Comparison of ENCODE assay signal across 1 mouse cellular context in the genomic region with DNA sequence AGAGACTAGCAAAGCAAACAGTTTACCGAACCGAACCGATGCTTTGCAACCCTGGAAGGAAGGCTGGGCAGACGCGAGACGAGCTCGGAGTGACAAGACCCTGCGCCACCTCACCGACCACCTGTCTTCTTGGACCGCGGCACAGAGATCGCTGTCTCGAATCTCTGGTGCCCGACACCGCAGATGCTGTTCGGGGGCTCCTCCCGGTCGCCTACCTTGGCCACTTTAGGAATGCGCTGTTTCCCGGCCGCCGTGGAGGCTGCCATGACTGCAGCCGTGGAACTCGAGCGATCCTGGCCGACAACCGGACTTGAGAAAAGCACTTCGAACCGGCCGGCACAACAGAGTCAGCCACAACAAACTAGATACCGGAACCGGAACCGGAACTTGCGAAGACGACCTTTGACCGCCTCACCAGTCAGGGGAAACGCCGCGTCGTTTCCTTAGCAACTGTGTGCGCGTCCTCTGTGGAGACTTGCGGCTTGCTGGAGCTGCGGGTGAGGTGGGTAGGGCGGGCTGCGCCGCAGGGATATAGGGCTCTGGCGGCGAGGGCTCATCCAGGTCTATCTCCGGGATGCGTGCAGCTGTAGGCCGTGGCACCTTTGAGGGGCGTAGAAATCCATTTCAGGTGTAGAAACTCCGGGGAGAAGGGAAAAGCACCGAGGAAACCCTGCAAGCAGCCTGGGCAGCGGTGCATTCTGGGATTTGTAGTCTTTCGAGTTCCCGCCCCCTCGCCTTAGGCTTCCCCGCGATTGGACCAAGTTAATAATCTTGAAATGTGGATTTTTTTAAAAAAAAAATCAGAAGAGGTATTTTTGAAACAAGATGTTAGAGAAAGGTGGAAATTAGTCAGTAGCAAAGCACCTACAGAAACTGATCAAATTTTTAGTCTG.
TF ChIP-seq lines count a peak whose summit lies in the region.

TSS of gene Cfap61 (plus strand) at position 446 of the 893 bp plus-strand sequence.
TSS of gene Crnkl1 (minus strand) at position 676 of the 893 bp plus-strand sequence.

TF ChIP-seq in MEL, 35 proteins besides CTCF, POLR2A, EP300 and RAD21 (continued from another document):
- TF ChIP-seq ELF1 (IDR thresholded peaks at IDR 0.05; ENCODE audit: low read depth, low read length), result peak; percentile 89
- no peak for TF ChIP-seq RCOR1 (IDR thresholded peaks at IDR 0.05; ENCODE audit: low read depth, low read length)
- no peak for TF ChIP-seq MYB (IDR thresholded peaks at IDR 0.05; ENCODE audit: low read depth, low read length)
- peak; percentile 94 for TF ChIP-seq ZNF384 (IDR thresholded peaks at IDR 0.05; ENCODE audit: low read depth, low read length)
- no peak for TF ChIP-seq TBP (IDR thresholded peaks at IDR 0.05; ENCODE audit: low read depth, low read length)
- no peak for TF ChIP-seq ZKSCAN1 (IDR thresholded peaks at IDR 0.05; ENCODE audit: low read depth, low read length)
- peak; percentile 21; the same call in 1 of the 2 replicates for TF ChIP-seq NRF1 (IDR thresholded peaks at IDR 0.05; ENCODE audit: insufficient read depth, low read depth, low read length, poor library complexity, severe bottlenecking)
- TF ChIP-seq USF2 (IDR thresholded peaks at IDR 0.05; ENCODE audit: borderline replicate concordance in 1 of 2, insufficient read depth in 1 of 2, low read depth in 1 of 2, low read length in 2 of 2), result no peak
- no peak for TF ChIP-seq POLR2AphosphoS2 (IDR thresholded peaks at IDR 0.05; ENCODE audit: low read length)
- TF ChIP-seq MAX (IDR thresholded peaks at IDR 0.05; ENCODE audit: low read length), result no peak; the same call in 1 of the 2 replicates
- peak; percentile 99 for TF ChIP-seq SIN3A (IDR thresholded peaks at IDR 0.05; ENCODE audit: low read length)
- TF ChIP-seq BHLHE40 (IDR thresholded peaks at IDR 0.05; ENCODE audit: borderline replicate concordance, low read depth, low read length), result no peak
